Mouse (Mus musculus): ENCODE results near the gene Nectin1. TPM values are rescaled to one million over a fixed set of nuclear protein-coding genes. Genes with fewer than 3 reads are reported as not detected.

The Nectin1 gene
- polyA plus RNA-seq, 2 experiments = 1.1 to 1.2 TPM

GRCm38 (mm10) chr9:43760078-43760477, 16.3 kb downstream of the Nectin1 start:
- no peaks in the 10 kb centered on the region for H3K27me3 ChIP-seq (ENCODE audit: control insufficient read depth, insufficient read depth, low read length)
- H3K9ac ChIP-seq (replicated peaks) = no peak overlapping the region
- no peak overlapping the region for H3K27ac ChIP-seq
- DNase-seq (ENCODE audit: low read depth in 3 of 3, low spot score in 3 of 3) = no peak
- H3K9me3 ChIP-seq (ENCODE audit: control insufficient read depth, low read length) = no peaks in the 10 kb centered on the region
- H3K4me2 ChIP-seq (ENCODE audit: low read depth) = no peak overlapping the region
- 78% methylated on average over 12 of the region's 12 CpGs for WGBS (ENCODE audit: insufficient replicate concordance)
- peaks cover 0 to 7% of the 10 kb centered on the region in 2 experiments; a peak in 2 of 4 replicates for H3K4me1 ChIP-seq (replicated peaks; ENCODE audit: control insufficient read depth in 2 of 2, insufficient read depth in 2 of 2, low read length in 1 of 2)
- ATAC-seq (ENCODE audit: insufficient read depth) = no peak
- no peak overlapping the region for H3K4me3 ChIP-seq (ENCODE audit: insufficient read depth in 1 of 2, low read depth in 2 of 2, low read length in 2 of 2)
- no peaks in the 10 kb centered on the region for H3K36me3 ChIP-seq (replicated peaks; ENCODE audit: control insufficient read depth, insufficient read depth, low read depth)
- TF ChIP-seq CTCF (IDR thresholded peaks at IDR 0.05; ENCODE audit: low read depth) = no peak
- TF ChIP-seq EP300 (IDR thresholded peaks at IDR 0.05; ENCODE audit: low read depth) = no peak

- peaks cover 0 to 4% of the 10 kb centered on the region in 2 experiments; a peak in 2 of 4 replicates for H3K4me1 ChIP-seq (replicated peaks; ENCODE audit: control insufficient read depth in 2 of 2, insufficient read depth in 2 of 2, low read length in 1 of 2)
- no peak overlapping the region for H3K9ac ChIP-seq (replicated peaks)
- no peaks in the 10 kb centered on the region for H3K36me3 ChIP-seq (replicated peaks; ENCODE audit: control insufficient read depth, insufficient read depth, low read depth)
- H3K4me2 ChIP-seq (ENCODE audit: low read depth) = no peak overlapping the region
- ATAC-seq (ENCODE audit: insufficient read depth) (no peak), DNase-seq (ENCODE audit: low read depth in 3 of 3, low spot score in 3 of 3) (no peak)
- WGBS (ENCODE audit: insufficient replicate concordance) = 57% methylated on average over 5 of the region's 5 CpGs
- H3K27me3 ChIP-seq (ENCODE audit: control insufficient read depth, insufficient read depth, low read length) = no peaks in the 10 kb centered on the region
- no peak overlapping the region for H3K4me3 ChIP-seq (ENCODE audit: insufficient read depth in 1 of 2, low read depth in 2 of 2, low read length in 2 of 2)
- H3K9me3 ChIP-seq (ENCODE audit: control insufficient read depth, low read length) = no peaks in the 10 kb centered on the region
- no peak overlapping the region for H3K27ac ChIP-seq
- TF ChIP-seq CTCF (IDR thresholded peaks at IDR 0.05; ENCODE audit: low read depth) = no peak
- no peak for TF ChIP-seq EP300 (IDR thresholded peaks at IDR 0.05; ENCODE audit: low read depth)
These were observed 17.5 kb downstream of the Nectin1 start for GRCm38 (mm10) chr9:43761181-43761820.

- peaks cover 0 to 4% of the 10 kb centered on the region in 2 experiments; a peak in 2 of 4 replicates for H3K4me1 ChIP-seq (replicated peaks; ENCODE audit: control insufficient read depth in 2 of 2, insufficient read depth in 2 of 2, low read length in 1 of 2)
- WGBS (ENCODE audit: insufficient replicate concordance) = 35% methylated on average over 3 of the region's 3 CpGs
- TF ChIP-seq EP300 (IDR thresholded peaks at IDR 0.05; ENCODE audit: low read depth) (no peak), CTCF (IDR thresholded peaks at IDR 0.05; ENCODE audit: low read depth) (no peak)
- H3K4me3 ChIP-seq (ENCODE audit: insufficient read depth in 1 of 2, low read depth in 2 of 2, low read length in 2 of 2) = no peak overlapping the region
- H3K9ac ChIP-seq (replicated peaks) = no peak overlapping the region
- no peaks in the 10 kb centered on the region for H3K9me3 ChIP-seq (ENCODE audit: control insufficient read depth, low read length)
- H3K27ac ChIP-seq = no peak overlapping the region
- H3K36me3 ChIP-seq (replicated peaks; ENCODE audit: control insufficient read depth, insufficient read depth, low read depth) = no peaks in the 10 kb centered on the region
- ATAC-seq (ENCODE audit: insufficient read depth) (no peak), DNase-seq (ENCODE audit: low read depth in 3 of 3, low spot score in 3 of 3) (no peak)
- H3K4me2 ChIP-seq (ENCODE audit: low read depth) = no peak overlapping the region
- H3K27me3 ChIP-seq (ENCODE audit: control insufficient read depth, insufficient read depth, low read length) = no peaks in the 10 kb centered on the region
These were observed 18.2 kb downstream of the Nectin1 start for GRCm38 (mm10) chr9:43761941-43762340.

GRCm38 (mm10) chr9:43765419-43766179, 21.8 kb downstream of the Nectin1 start:
- Histone ChIP-seq H3K4me1 (replicated peaks; ENCODE audit: control insufficient read depth in 2 of 2, insufficient read depth in 2 of 2, low read length in 1 of 2) (no peaks in the 10 kb centered on the region; a peak in 1 of 4 replicates), H3K9ac (replicated peaks) (no peak overlapping the region), H3K9me3 (ENCODE audit: control insufficient read depth, low read length) (no peaks in the 10 kb centered on the region), H3K4me2 (ENCODE audit: low read depth) (no peak overlapping the region), H3K27me3 (ENCODE audit: control insufficient read depth, insufficient read depth, low read length) (no peaks in the 10 kb centered on the region), H3K4me3 (ENCODE audit: insufficient read depth in 1 of 2, low read depth in 2 of 2, low read length in 2 of 2) (no peak overlapping the region), H3K36me3 (replicated peaks; ENCODE audit: control insufficient read depth, insufficient read depth, low read depth) (no peaks in the 10 kb centered on the region), H3K27ac (no peak overlapping the region)
- 64% methylated on average over 14 of the region's 14 CpGs for WGBS (ENCODE audit: insufficient replicate concordance)
- TF ChIP-seq EP300 (IDR thresholded peaks at IDR 0.05; ENCODE audit: low read depth) (no peak), CTCF (IDR thresholded peaks at IDR 0.05; ENCODE audit: low read depth) (no peak)
- ATAC-seq (ENCODE audit: insufficient read depth) = no peak
- DNase-seq (ENCODE audit: low read depth in 3 of 3, low spot score in 3 of 3) = no peak

GRCm38 (mm10) chr9:43768779-43769178, 25.0 kb downstream of the Nectin1 start:
- Histone ChIP-seq H3K4me1 (replicated peaks; ENCODE audit: control insufficient read depth in 2 of 2, insufficient read depth in 2 of 2, low read length in 1 of 2) (no peaks in the 10 kb centered on the region), H3K27ac (no peak overlapping the region), H3K9ac (replicated peaks) (no peak overlapping the region), H3K36me3 (replicated peaks; ENCODE audit: control insufficient read depth, insufficient read depth, low read depth) (no peaks in the 10 kb centered on the region), H3K4me2 (ENCODE audit: low read depth) (no peak overlapping the region), H3K9me3 (ENCODE audit: control insufficient read depth, low read length) (no peaks in the 10 kb centered on the region), H3K27me3 (ENCODE audit: control insufficient read depth, insufficient read depth, low read length) (no peaks in the 10 kb centered on the region), H3K4me3 (ENCODE audit: insufficient read depth in 1 of 2, low read depth in 2 of 2, low read length in 2 of 2) (no peak overlapping the region)
- no peak for DNase-seq (ENCODE audit: low read depth in 3 of 3, low spot score in 3 of 3)
- 27% methylated on average over 4 of the region's 4 CpGs for WGBS (ENCODE audit: insufficient replicate concordance)
- no peak for TF ChIP-seq EP300 (IDR thresholded peaks at IDR 0.05; ENCODE audit: low read depth)
- no peak for TF ChIP-seq CTCF (IDR thresholded peaks at IDR 0.05; ENCODE audit: low read depth)
- no peak for ATAC-seq (ENCODE audit: insufficient read depth)

Measured in liver, embryonic 14.5 days (tissue).